Mouse (Mus musculus): Measurements from ENCODE around the gene Zdhhc22.

- TF ChIP-seq ETS1 (conservative IDR thresholded peaks at IDR 0.05; ENCODE audit: low read depth, low read length) (no peak), UBTF (IDR thresholded peaks at IDR 0.05; ENCODE audit: low read depth, low read length) (no peak), CHD2 (IDR thresholded peaks at IDR 0.05; ENCODE audit: low read length) (no peak), CTCF (conservative IDR thresholded peaks at IDR 0.05 in 1 of 2, IDR thresholded peaks at IDR 0.05 in 1 of 2; ENCODE audit: low read depth in 2 of 2, low read length in 2 of 2) (no peak), EP300 (IDR thresholded peaks at IDR 0.05; ENCODE audit: low read length) (no peak), ELF1 (IDR thresholded peaks at IDR 0.05; ENCODE audit: low read depth, low read length) (no peak)
Measured at GRCm38 (mm10) chr12:86964278-86965057, 25.8 kb downstream of the Zdhhc22 start.
